Mouse (Mus musculus): ENCODE results near the gene Pdxp. TPM values are rescaled to one million over a fixed set of nuclear protein-coding genes. Genes with fewer than 3 reads are reported as not detected.

Gene Pdxp
- polyA plus RNA-seq, 1 experiment from 2014 or later = 63.2 TPM

GRCm38 (mm10) chr15:78934784-78935320, 21.1 kb downstream of the Pdxp start, which contains the start of gene Nol12:
Gene Nol12, plus strand, starts transcription at chr15:78934933.
- peaks cover 30% of the 10 kb centered on the region for H3K36me3 ChIP-seq
- peak within 1 kb of the TSS; percentile 87 for H3K27ac ChIP-seq
- H3K4me2 ChIP-seq (replicated peaks) = peak within 1 kb of the TSS; percentile 75
- H3K9ac ChIP-seq (replicated peaks) = peak within 1 kb of the TSS; percentile 75
- peak; percentile 92 for ATAC-seq
- peaks cover 17% of the 10 kb centered on the region for H3K4me1 ChIP-seq (replicated peaks)
- WGBS = under 1% methylated on average over 42 of the region's 42 CpGs
- H3K4me3 ChIP-seq (replicated peaks) = peak within 1 kb of the TSS; percentile 75
- no peaks in the 10 kb centered on the region for H3K27me3 ChIP-seq
- no peaks in the 10 kb centered on the region for H3K9me3 ChIP-seq

- ATAC-seq = no peak
- no peak overlapping the region for H3K4me3 ChIP-seq (replicated peaks)
- H3K36me3 ChIP-seq = peaks cover 46% of the 10 kb centered on the region
- H3K27me3 ChIP-seq = no peaks in the 10 kb centered on the region
- no peaks in the 10 kb centered on the region for H3K9me3 ChIP-seq
- no peak overlapping the region for H3K27ac ChIP-seq
- 93% methylated on average over 12 of the region's 12 CpGs for WGBS
- H3K4me1 ChIP-seq (replicated peaks) = peaks cover 17% of the 10 kb centered on the region
- no peak overlapping the region; the same call in 1 of the 2 replicates for H3K9ac ChIP-seq (replicated peaks)
- peak overlapping the region; percentile 75 for H3K4me2 ChIP-seq (replicated peaks)
Measured at GRCm38 (mm10) chr15:78936403-78936802, 22.7 kb downstream of the Pdxp start.

GRCm38 (mm10) chr15:78937311-78937710, 23.6 kb downstream of the Pdxp start:
- Histone ChIP-seq H3K4me2 (replicated peaks) (no peak overlapping the region), H3K4me1 (replicated peaks) (peaks cover 18% of the 10 kb centered on the region), H3K9ac (replicated peaks) (no peak overlapping the region), H3K9me3 (no peaks in the 10 kb centered on the region), H3K27me3 (no peaks in the 10 kb centered on the region), H3K4me3 (replicated peaks) (no peak overlapping the region), H3K36me3 (peaks cover 52% of the 10 kb centered on the region), H3K27ac (no peak overlapping the region)
- ATAC-seq = no peak
- WGBS = 81% methylated on average over 10 of the region's 10 CpGs

GRCm38 (mm10) chr15:78937963-78938362, 24.2 kb downstream of the Pdxp start:
- peaks cover 24% of the 10 kb centered on the region for H3K4me1 ChIP-seq (replicated peaks)
- H3K9ac ChIP-seq (replicated peaks) = no peak overlapping the region
- H3K4me2 ChIP-seq (replicated peaks) = no peak overlapping the region
- H3K9me3 ChIP-seq = no peaks in the 10 kb centered on the region
- ATAC-seq = no peak
- peaks cover 52% of the 10 kb centered on the region for H3K36me3 ChIP-seq
- H3K27ac ChIP-seq = no peak overlapping the region
- H3K27me3 ChIP-seq = no peaks in the 10 kb centered on the region
- 94% methylated on average over 2 of the region's 2 CpGs for WGBS
- H3K4me3 ChIP-seq (replicated peaks) = no peak overlapping the region

GRCm38 (mm10) chr15:78940325-78940724, 26.6 kb downstream of the Pdxp start:
- WGBS = 95% methylated on average over 13 of the region's 13 CpGs
- H3K27me3 ChIP-seq = no peaks in the 10 kb centered on the region
- H3K27ac ChIP-seq = no peak overlapping the region
- ATAC-seq = no peak
- H3K36me3 ChIP-seq = peaks cover 52% of the 10 kb centered on the region
- peaks cover 26% of the 10 kb centered on the region for H3K4me1 ChIP-seq (replicated peaks)
- no peaks in the 10 kb centered on the region for H3K9me3 ChIP-seq
- H3K9ac ChIP-seq (replicated peaks) = no peak overlapping the region
- no peak overlapping the region for H3K4me2 ChIP-seq (replicated peaks)
- no peak overlapping the region for H3K4me3 ChIP-seq (replicated peaks)

GRCm38 (mm10) chr15:78942663-78943062, 28.9 kb downstream of the Pdxp start:
- Histone ChIP-seq H3K4me1 (replicated peaks) (peaks cover 15% of the 10 kb centered on the region), H3K4me3 (replicated peaks) (peak overlapping the region; percentile 29), H3K27me3 (peaks cover 17% of the 10 kb centered on the region; the same call in 1 of the 2 replicates), H3K4me2 (replicated peaks) (peak overlapping the region; percentile 50), H3K27ac (peak overlapping the region; percentile 44; the same call in 1 of the 2 replicates), H3K36me3 (peaks cover 44% of the 10 kb centered on the region), H3K9me3 (no peaks in the 10 kb centered on the region), H3K9ac (replicated peaks) (peak overlapping the region; percentile 57)
- 4% methylated on average over 9 of the region's 9 CpGs for WGBS
- ATAC-seq = peak; percentile 65

- H3K4me1 ChIP-seq (replicated peaks) = peaks cover 35% of the 10 kb centered on the region
- H3K9ac ChIP-seq (replicated peaks) = no peak overlapping the region
- peaks cover 13% of the 10 kb centered on the region for H3K36me3 ChIP-seq
- WGBS = 73% methylated on average over 7 of the region's 7 CpGs
- H3K27me3 ChIP-seq = peaks cover 17% of the 10 kb centered on the region; the same call in 1 of the 2 replicates
- no peaks in the 10 kb centered on the region for H3K9me3 ChIP-seq
- no peak overlapping the region for H3K4me3 ChIP-seq (replicated peaks)
- no peak overlapping the region for H3K27ac ChIP-seq
- no peak for ATAC-seq
- H3K4me2 ChIP-seq (replicated peaks) = no peak overlapping the region
Measured at GRCm38 (mm10) chr15:78946232-78946631, 32.5 kb downstream of the Pdxp start.

GRCm38 (mm10) chr15:78947657-78948056, 33.9 kb downstream of the Pdxp start, which contains the start of gene Triobp:
Gene Triobp, plus strand, starts transcription at chr15:78947724.
- Histone ChIP-seq H3K4me2 (replicated peaks) (peak within 1 kb of the TSS; percentile 75), H3K36me3 (peaks cover 18% of the 10 kb centered on the region), H3K4me3 (replicated peaks) (peak within 1 kb of the TSS; percentile 58), H3K27me3 (peaks cover 17% of the 10 kb centered on the region; the same call in 1 of the 2 replicates), H3K27ac (peak within 1 kb of the TSS; percentile 77), H3K9ac (replicated peaks) (peak within 1 kb of the TSS; percentile 77), H3K9me3 (no peaks in the 10 kb centered on the region), H3K4me1 (replicated peaks) (peaks cover 31% of the 10 kb centered on the region)
- peak; percentile 98 for ATAC-seq
- WGBS = under 1% methylated on average over 24 of the region's 24 CpGs

- H3K27ac ChIP-seq = peak overlapping the region; percentile 77
- H3K4me1 ChIP-seq (replicated peaks) = peaks cover 26% of the 10 kb centered on the region
- H3K27me3 ChIP-seq = peaks cover 17% of the 10 kb centered on the region; the same call in 1 of the 2 replicates
- 5% methylated on average over 11 of the region's 11 CpGs for WGBS
- peak overlapping the region; percentile 58 for H3K4me3 ChIP-seq (replicated peaks)
- no peaks in the 10 kb centered on the region for H3K9me3 ChIP-seq
- H3K36me3 ChIP-seq = peaks cover 24% of the 10 kb centered on the region
- H3K4me2 ChIP-seq (replicated peaks) = peak overlapping the region; percentile 75
- peak overlapping the region; percentile 77 for H3K9ac ChIP-seq (replicated peaks)
- peak; percentile 51 for ATAC-seq
Measured at GRCm38 (mm10) chr15:78948152-78948725, 34.5 kb downstream of the Pdxp start.

GRCm38 (mm10) chr15:78948883-78949282, 35.2 kb downstream of the Pdxp start:
- Histone ChIP-seq H3K9ac (replicated peaks) (no peak overlapping the region), H3K9me3 (no peaks in the 10 kb centered on the region), H3K4me1 (replicated peaks) (peaks cover 26% of the 10 kb centered on the region), H3K27ac (no peak overlapping the region), H3K4me2 (replicated peaks) (peak overlapping the region; percentile 75), H3K36me3 (peaks cover 30% of the 10 kb centered on the region), H3K4me3 (replicated peaks) (peak overlapping the region; percentile 58), H3K27me3 (peaks cover 17% of the 10 kb centered on the region; the same call in 1 of the 2 replicates)
- no peak for ATAC-seq
- WGBS = 95% methylated on average over 3 of the region's 3 CpGs

GRCm38 (mm10) chr15:78955663-78956062, 41.9 kb downstream of the Pdxp start:
- Histone ChIP-seq H3K4me3 (replicated peaks) (no peak overlapping the region), H3K9me3 (no peaks in the 10 kb centered on the region), H3K4me1 (replicated peaks) (peaks cover 4% of the 10 kb centered on the region; the same call in 1 of the 2 replicates), H3K9ac (replicated peaks) (no peak overlapping the region), H3K27ac (no peak overlapping the region), H3K36me3 (peaks cover 78% of the 10 kb centered on the region), H3K27me3 (no peaks in the 10 kb centered on the region), H3K4me2 (replicated peaks) (no peak overlapping the region)
- no peak for ATAC-seq
- 73% methylated on average over 3 of the region's 3 CpGs for WGBS

- H3K27me3 ChIP-seq = no peaks in the 10 kb centered on the region
- H3K4me2 ChIP-seq (replicated peaks) = no peak overlapping the region
- H3K27ac ChIP-seq = no peak overlapping the region
- peaks cover 79% of the 10 kb centered on the region for H3K36me3 ChIP-seq
- no peaks in the 10 kb centered on the region for H3K9me3 ChIP-seq
- H3K4me3 ChIP-seq (replicated peaks) = no peak overlapping the region
- 90% methylated on average over 4 of the region's 4 CpGs for WGBS
- H3K4me1 ChIP-seq (replicated peaks) = no peaks in the 10 kb centered on the region
- no peak for ATAC-seq
- no peak overlapping the region for H3K9ac ChIP-seq (replicated peaks)
Measured at GRCm38 (mm10) chr15:78956351-78956750, 42.6 kb downstream of the Pdxp start.
